Mouse (Mus musculus): ENCODE measurements around the gene Brwd1. TPM values are rescaled to one million over a fixed set of nuclear protein-coding genes. Genes with fewer than 3 reads are reported as not detected.
"Not testable (repeated sequence)": the region's sequence is repeated elsewhere in the genome, so short reads cannot be mapped to it uniquely, and the experiment has no call there.

Brwd1 gene
- total RNA-seq, 4 experiments from 2014 or later, result 128 to 157 (median 145) TPM

- DNase-seq (ENCODE audit: low spot score in 2 of 2), result no peak
These were observed 97.4 kb downstream of the Brwd1 start for GRCm38 (mm10) chr16:95984911-95985310.

DNA sequence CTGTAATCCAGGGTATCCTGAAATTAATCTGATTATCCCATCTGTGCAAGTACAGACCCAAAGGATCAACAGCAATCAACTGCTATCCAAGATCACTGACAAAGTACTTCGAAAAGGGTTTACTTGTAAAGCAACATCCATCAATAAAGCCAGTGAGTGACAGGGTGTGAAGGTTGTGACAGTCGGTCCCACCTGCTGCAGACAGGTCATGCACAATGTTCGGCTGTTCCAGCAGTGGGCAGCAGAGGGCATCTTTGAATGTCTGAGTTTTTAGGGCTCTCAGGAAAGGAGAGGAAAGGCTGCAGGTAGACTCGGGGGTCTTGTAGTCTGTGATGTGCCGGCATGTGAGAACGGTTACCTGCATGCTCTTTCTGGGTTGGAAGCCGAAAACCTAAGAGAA lies 98.7 kb downstream of the Brwd1 start:
- DNase-seq (ENCODE audit: low spot score in 2 of 2), result no peak

DNA sequence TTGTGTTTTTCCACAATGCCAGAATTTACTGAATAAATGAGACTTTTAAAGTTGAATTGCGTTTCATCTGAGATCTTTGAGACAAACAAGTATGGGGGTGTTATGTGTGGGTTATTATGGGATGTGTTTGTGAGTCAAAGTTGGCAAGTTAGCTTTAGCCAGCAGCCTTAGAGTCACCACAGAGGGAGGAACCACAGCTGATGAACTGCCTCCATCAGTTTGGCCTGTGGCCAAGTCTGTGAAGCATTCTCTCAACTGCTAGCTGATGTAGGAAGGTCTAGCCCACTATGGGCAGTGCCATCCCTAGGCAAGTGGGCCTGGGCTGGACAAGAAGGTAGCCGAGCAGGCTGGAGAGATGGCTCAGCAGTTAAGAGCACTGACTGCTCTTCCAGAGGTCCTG lies 111.5 kb downstream of the Brwd1 start:
- no peak for DNase-seq (ENCODE audit: low spot score in 2 of 2)

DNA sequence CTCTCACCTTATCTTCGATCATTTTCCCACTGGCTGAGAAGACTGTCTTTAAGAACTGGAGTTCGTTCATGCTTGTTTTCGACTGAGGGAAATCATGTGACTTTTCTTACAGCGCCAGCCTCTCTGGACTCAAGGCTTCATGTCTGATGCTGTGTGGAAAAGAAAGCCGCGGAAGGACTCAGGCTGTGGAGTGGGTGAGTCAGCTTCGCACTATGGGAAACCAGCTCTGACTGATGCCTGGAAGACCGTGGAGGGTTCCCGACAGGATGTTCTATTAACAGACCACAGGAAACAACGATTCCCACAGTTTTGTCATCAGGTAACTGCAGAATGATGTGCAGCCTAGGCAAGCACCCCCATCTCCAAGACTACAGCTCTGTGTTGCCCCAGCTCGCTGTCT lies 114.9 kb downstream of the Brwd1 start:
- no peak for DNase-seq (ENCODE audit: low spot score in 2 of 2)

- no peak for DNase-seq (ENCODE audit: low spot score in 2 of 2)
These were observed 117.8 kb downstream of the Brwd1 start for GRCm38 (mm10) chr16:95964427-95965023.

DNA sequence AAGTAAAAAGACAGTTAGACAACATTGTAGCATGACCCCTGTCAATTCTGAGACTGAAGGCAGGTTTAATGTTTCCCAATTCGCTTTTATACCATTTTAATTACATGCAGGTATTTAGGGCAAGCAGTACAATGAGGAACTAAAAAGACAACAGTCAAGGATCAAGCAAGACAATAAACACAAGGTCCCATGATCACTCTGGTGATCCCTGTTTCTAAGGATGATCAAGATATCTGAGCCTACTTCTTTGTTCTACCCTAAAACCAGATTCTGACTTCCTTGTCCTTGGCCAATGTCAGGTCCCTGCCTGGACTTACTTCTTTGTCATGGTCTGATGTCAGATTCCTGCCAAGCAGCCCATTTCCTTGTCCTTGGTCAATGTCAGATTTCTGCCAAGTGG lies 120.8 kb downstream of the Brwd1 start:
- DNase-seq (ENCODE audit: low spot score in 2 of 2), result not testable (repeated sequence)

DNA sequence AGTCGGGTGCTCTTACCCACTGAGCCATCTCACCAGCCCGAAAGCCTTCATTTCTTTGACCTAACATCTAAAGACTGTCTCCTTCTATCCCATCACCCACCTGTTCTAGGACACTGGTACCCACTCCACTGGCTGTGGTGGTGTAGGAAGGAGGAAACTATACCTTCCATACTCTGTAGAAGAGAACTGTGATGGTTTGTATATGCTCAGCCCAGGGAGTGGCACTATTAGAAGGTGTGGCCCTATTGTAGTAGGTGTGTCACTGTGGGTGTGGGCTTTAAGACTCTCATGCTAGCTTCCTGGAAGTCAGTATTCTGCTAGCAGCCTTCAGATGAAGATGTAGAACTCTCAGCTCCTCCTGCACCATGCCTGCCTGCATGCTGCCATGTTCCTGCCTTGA lies 121.6 kb downstream of the Brwd1 start:
- DNase-seq (ENCODE audit: low spot score in 2 of 2), result not testable (repeated sequence)

DNA sequence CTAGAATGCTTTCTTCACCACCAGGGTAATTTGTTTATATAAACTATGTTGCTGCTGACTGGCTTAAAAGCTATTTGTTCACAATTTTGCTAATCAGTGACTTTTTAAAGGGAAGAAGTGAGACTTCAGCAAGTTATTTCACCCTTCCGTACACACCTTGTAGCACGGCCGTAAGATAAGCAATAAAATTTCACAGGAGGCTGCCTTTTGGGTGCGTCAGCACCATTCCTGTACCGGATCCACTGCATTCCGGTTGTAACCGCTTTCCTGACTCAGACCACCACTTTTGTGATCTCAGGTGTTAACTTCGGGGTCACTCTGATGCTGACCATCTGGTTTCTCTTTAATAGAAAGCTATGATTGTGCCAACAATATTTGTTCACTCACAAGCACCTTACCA lies 124.2 kb downstream of the Brwd1 start:
- DNase-seq (ENCODE audit: low spot score in 2 of 2), result no peak

GRCm38 (mm10) chr16:95956618-95957017 lies 125.7 kb downstream of the Brwd1 start:
- DNase-seq (ENCODE audit: low spot score in 2 of 2), result no peak

DNA sequence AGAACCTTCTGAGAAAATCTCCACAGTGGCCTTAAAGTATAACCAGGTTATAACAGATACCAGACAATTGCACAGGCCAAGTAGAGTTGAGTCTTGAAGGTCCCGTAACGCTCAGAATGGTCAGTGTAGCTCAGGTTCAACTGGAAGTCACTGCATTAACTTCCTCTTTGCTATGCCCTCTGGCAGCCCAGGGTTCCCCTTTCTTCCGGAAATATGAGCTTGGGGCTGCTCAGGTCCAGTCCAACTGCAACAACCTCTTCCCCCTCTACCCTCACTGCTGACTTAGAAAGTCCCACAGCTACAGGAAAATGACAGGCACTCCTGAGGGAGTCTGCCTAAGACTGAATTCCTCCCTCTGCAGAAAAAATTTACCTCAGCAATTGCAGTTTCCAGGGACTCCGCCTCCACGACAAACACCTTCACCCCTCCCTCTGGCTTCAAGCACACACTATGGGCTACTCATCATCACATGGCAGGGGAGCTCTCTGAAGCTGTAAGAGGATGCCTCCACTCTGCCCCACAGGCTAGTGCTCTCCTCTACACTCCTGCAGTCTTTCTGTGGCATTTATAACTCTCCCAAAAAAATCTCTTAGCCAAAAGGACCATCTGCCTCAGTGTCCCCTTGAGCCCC lies 126.5 kb downstream of the Brwd1 start:
- DNase-seq (ENCODE audit: low spot score in 2 of 2), result no peak

- DNase-seq (ENCODE audit: low spot score in 2 of 2), result no peak
These were observed 128.0 kb downstream of the Brwd1 start for GRCm38 (mm10) chr16:95954341-95954740.

GRCm38 (mm10) chr16:95953159-95953650 lies 129.1 kb downstream of the Brwd1 start:
- no peak for DNase-seq (ENCODE audit: low spot score in 2 of 2)

- DNase-seq (ENCODE audit: low spot score in 2 of 2), result no peak
These were observed 130.9 kb downstream of the Brwd1 start for GRCm38 (mm10) chr16:95951471-95951870.

DNA sequence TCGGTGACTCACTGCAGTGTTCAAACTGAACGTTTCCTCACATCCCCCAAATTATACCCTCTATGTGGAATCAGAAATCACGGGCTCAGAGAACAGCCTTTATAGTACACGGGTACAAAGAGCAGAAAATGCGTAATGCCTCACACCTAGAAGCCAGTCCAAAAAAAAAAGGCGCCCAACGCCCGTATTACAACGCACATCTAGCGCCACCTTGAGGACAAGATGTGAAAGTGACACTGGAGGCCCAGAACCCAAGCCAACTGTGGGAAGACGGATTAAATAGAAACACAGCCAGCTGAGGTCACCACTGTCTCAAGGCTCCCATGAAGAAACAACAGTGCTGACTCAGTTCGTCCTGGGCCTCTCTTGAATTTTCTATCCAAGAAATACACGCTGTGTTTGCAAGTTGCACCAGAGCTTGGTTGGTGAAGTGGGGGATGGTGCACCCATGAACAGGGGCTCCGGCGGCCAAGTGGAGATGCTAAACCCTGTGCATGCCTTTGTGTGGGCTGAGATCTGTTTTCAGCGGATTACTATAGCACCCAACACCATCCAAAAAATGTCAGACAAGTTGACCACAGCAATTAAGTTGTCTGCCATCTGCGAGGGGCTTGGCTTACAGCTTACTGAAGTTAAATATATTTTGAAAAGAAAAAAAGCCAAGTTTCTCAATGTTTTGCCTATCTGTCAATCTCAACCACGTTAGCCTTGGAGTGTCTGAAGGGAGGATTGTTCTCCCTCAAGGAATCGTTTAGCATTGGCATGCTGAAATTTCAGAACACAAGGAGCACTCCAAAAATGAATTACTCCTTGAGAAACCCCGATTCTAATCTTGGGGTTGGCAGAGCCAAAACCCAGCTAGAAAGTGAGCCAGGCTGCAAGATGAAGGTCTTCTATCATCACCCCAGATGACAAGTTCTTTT lies 136.7 kb downstream of the Brwd1 start:
- peak; percentile 46 to 79 for DNase-seq (ENCODE audit: low spot score in 2 of 2)

DNA sequence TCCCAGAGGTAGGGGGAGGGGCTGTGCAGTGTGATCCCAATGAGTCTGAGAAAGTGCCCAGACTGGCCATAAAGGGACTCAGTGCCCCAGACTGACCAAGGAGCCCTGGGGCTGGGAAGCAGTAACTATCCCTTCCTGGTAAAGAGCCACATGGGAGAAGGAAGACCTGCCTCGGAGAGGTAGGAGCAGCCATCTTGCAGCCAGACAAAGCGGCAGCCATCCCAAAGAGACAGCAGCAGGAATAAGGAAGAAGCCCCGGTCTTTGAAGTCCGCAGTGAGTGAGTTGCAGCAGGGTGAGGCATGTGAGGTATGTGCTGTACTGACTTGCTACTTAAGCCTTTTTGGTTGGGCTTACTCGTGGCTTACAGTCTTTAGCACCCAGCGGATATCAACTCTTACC lies 139.1 kb downstream of the Brwd1 start:
- no peak for DNase-seq (ENCODE audit: low spot score in 2 of 2)

Small RNA genes lying within 50 kb of the gene (microRNA-seq; reads per million reads assigned to microRNA genes)
- 0 reads per million in 2 experiments for gene Gm27833

Other genes starting within 250 kb of the Brwd1 start
- 10 to 100 TPM; 15.7 to 20.1 (median 19.6) TPM for gene Psmg1, start 91.6 kb downstream of the Brwd1 start, total RNA-seq (2022)
- 10 to 100 TPM; 57.8 to 81.9 (median 67.6) TPM for gene Hmgn1, start 45.2 kb upstream of the Brwd1 start, total RNA-seq (2022)
- 10 to 100 TPM; 62.5 to 72.2 (median 68.0) TPM for gene Wrb, start 62.9 kb upstream of the Brwd1 start, total RNA-seq (2022)
- gene Lca5l, start 109.7 kb upstream of the Brwd1 start, total RNA-seq (2022), result 1 to 10 TPM; 1.8 to 3.0 (median 2.5) TPM
- 1 to 10 TPM; 1.8 to 2.4 (median 2.2) TPM for gene Sh3bgr, start 117.9 kb upstream of the Brwd1 start, total RNA-seq (2022)
- 10 to 100 TPM; 55.0 to 58.0 (median 56.9) TPM for gene B3galt5, start 153.3 kb upstream of the Brwd1 start, total RNA-seq (2022)